ENCODE assay signal across 10 mouse cellular contexts in the genomic region with DNA sequence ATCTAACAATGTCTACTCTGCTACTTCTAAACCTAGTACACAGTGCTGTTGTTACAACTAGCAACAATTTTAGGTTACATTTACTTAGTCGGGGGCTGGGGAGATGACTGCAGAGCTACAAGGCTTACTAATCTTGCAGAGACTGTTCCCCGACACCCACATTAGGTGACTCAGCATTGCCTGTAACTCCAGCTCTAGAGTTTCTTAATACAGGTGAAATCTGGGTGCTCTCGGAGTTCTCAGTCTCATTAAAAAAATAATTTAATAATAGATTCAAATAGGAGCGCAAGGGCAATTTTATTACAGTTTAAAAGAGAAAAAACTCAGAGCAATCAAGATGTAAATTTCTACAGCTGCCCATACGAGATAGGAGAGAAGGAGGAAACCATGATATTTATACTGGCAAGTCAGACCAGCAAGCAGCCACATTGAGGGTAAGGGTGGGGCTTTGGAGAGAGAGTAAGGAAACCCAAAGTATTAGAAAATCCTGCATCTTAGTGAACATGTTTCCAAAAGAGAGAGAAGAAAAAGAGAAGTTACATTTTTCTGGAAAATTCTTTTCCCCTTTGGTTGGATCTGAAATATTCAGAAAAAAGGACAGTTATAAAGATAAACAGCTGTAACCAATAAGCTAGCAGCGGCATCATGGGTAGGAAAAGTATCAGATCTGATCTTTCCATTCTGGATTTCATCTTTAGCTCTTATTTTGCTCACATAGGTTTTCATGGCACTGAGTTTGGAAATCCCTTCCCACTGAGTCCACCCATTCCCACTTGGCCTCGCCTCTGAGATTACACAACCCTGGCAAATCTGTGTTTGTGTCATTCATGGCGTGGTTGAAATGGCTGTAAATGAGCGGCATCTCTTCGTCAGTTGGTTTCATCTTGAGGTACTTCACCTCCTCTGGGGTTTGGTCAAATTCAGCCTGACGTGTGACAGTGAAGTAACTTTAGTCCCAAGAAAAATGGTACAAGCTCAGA. TPM values are rescaled to one million over a fixed set of nuclear protein-coding genes. Genes with fewer than 3 reads are reported as not detected.
DNase-seq lines count a peak whose midpoint lies in the region; ATAC-seq and TF ChIP-seq lines count a peak whose summit lies in the region.
"Had no signal": no experiment of that assay in that cellular context is flagged by ENCODE, and none has a peak within 500 bp of the region (broad histone marks: within the 10 kb centered on the region; RNA-seq: fewer than 3 reads in every experiment).

No protein-coding gene starts in this region.

- H3K36me3 ChIP-seq in liver, embryonic 15.5 days (replicated peaks), result no peaks in the 10 kb centered on the region
- no peaks in the 10 kb centered on the region for H3K36me3 ChIP-seq in forebrain, embryonic 15.5 days
- H3K36me3 ChIP-seq in heart, embryonic 11.5 days (ENCODE audit: control insufficient read depth, insufficient read depth, low read length), result no peaks in the 10 kb centered on the region
- H3K36me3 ChIP-seq: heart, embryonic 13.5 days had no signal

- DNase-seq in 3134 (ENCODE audit: extremely low read depth, insufficient read length, low spot score) (peak; percentile 26), 3T3-L1 (ENCODE audit: low read depth, low spot score) (peak; percentile 66)
- no peak for DNase-seq in gastrocnemius, adult 2 months
- DNase-seq: adrenal gland, adult 2 months; cerebellum, adult 9-11 months had no signal

- intact Hi-C loops in gastrocnemius, adult 2 months (cut with DNase I), result no loop called here

- peak; percentile 87 for ATAC-seq in common myeloid progenitor, adult 5-6 weeks (replicated peaks; ENCODE audit: low read depth, poor library complexity, severe bottlenecking)
- peak; percentile 63 for ATAC-seq in liver, embryonic 15.5 days (ENCODE audit: insufficient read depth)
- no peak for ATAC-seq in forebrain, embryonic 15.5 days (replicated peaks)
- no peak for ATAC-seq in heart, embryonic 11.5 days (replicated peaks; ENCODE audit: insufficient number of reproducible peaks, low FRiP score, low TSS enrichment)

- no peaks in the 10 kb centered on the region for H3K9me3 ChIP-seq in liver, embryonic 15.5 days (replicated peaks)
- H3K9me3 ChIP-seq in forebrain, embryonic 15.5 days, result no peaks in the 10 kb centered on the region
- no peaks in the 10 kb centered on the region for H3K9me3 ChIP-seq in heart, embryonic 11.5 days (replicated peaks; ENCODE audit: control insufficient read depth, low read length)
- H3K9me3 ChIP-seq: heart, embryonic 13.5 days had no signal

- no peak for TF ChIP-seq CTCF in gastrocnemius, adult 2 months (IDR thresholded peaks at IDR 0.05)

- no peaks in the 10 kb centered on the region for H3K27me3 ChIP-seq in liver, embryonic 15.5 days
- H3K27me3 ChIP-seq in forebrain, embryonic 15.5 days, result no peaks in the 10 kb centered on the region
- H3K27me3 ChIP-seq in heart, embryonic 11.5 days (ENCODE audit: control insufficient read depth, insufficient read depth, low read length), result no peaks in the 10 kb centered on the region

- H3K4me1 ChIP-seq in liver, embryonic 15.5 days (replicated peaks), result peaks cover 19% of the 10 kb centered on the region
- no peaks in the 10 kb centered on the region for H3K4me1 ChIP-seq in forebrain, embryonic 15.5 days
- H3K4me1 ChIP-seq in heart, embryonic 11.5 days (ENCODE audit: control insufficient read depth, insufficient read depth, low read length), result no peaks in the 10 kb centered on the region
- H3K4me1 ChIP-seq: heart, embryonic 13.5 days had no signal

- H3K4me2 ChIP-seq in liver, embryonic 15.5 days, result peak overlapping the region; percentile 41
- no peak overlapping the region for H3K4me2 ChIP-seq in forebrain, embryonic 15.5 days (replicated peaks)
- no peak overlapping the region for H3K4me2 ChIP-seq in heart, embryonic 11.5 days
- H3K4me2 ChIP-seq: heart, embryonic 13.5 days had no signal

- H3K27ac ChIP-seq in liver, embryonic 15.5 days (replicated peaks), result no peak overlapping the region
- H3K27ac ChIP-seq in forebrain, embryonic 15.5 days (replicated peaks), result no peak overlapping the region
- no peak overlapping the region for H3K27ac ChIP-seq in heart, embryonic 11.5 days (ENCODE audit: low read depth, low read length)
- H3K27ac ChIP-seq in gastrocnemius, adult 2 months, result no peak overlapping the region
- H3K27ac ChIP-seq: heart, embryonic 13.5 days had no signal

- no peak overlapping the region for H3K4me3 ChIP-seq in liver, embryonic 15.5 days (replicated peaks)
- H3K4me3 ChIP-seq in forebrain, embryonic 15.5 days, result no peak overlapping the region
- H3K4me3 ChIP-seq in heart, embryonic 11.5 days (ENCODE audit: low read depth, low read length), result no peak overlapping the region
- no peak overlapping the region for H3K4me3 ChIP-seq in gastrocnemius, adult 2 months
- H3K4me3 ChIP-seq: heart, embryonic 13.5 days had no signal

- 29% methylated on average over 11 of the region's 11 CpGs for WGBS in liver, embryonic 15.5 days (ENCODE audit: insufficient replicate concordance)
- WGBS in forebrain, embryonic 15.5 days, result 86% methylated on average over 11 of the region's 11 CpGs
- WGBS in heart, embryonic 11.5 days (ENCODE audit: insufficient replicate concordance), result 78% methylated on average over 11 of the region's 11 CpGs

- no peak overlapping the region for H3K9ac ChIP-seq in liver, embryonic 15.5 days
- H3K9ac ChIP-seq in forebrain, embryonic 15.5 days (replicated peaks), result no peak overlapping the region
- H3K9ac ChIP-seq in heart, embryonic 11.5 days (ENCODE audit: low read depth, low read length), result no peak overlapping the region
- H3K9ac ChIP-seq: heart, embryonic 13.5 days had no signal

RNA-seq across cellular contexts. Expression of gene Metap1, which starts 6.1 kb away (rescaled TPM):
- total RNA-seq in common myeloid progenitor, adult 5-6 weeks (2017), result 48.5 and 61.1 TPM in 2 replicates
- polyA plus RNA-seq in liver, embryonic 15.5 days (2015; fragmentation: Nextera tagmentation; extraction: Ambion mirVana), result 20.8 and 22.1 TPM in 2 replicates
- 43.3 and 44.8 TPM in 2 replicates for polyA plus RNA-seq in forebrain, embryonic 15.5 days (2015; fragmentation: Nextera tagmentation; extraction: Ambion mirVana)
- polyA plus RNA-seq in heart, embryonic 11.5 days (2014; fragmentation: Nextera tagmentation; extraction: Ambion mirVana), result 48.0 and 49.1 TPM in 2 replicates
- total RNA-seq in gastrocnemius, adult 2 months (2021), result 10 to 100 TPM; 44.7 to 49.3 TPM

RNA-seq across cellular contexts. Expression of gene Eif4e, which starts 30.5 kb away (rescaled TPM):
- total RNA-seq in common myeloid progenitor, adult 5-6 weeks (2017), result 197 and 200 TPM in 2 replicates
- polyA plus RNA-seq in liver, embryonic 15.5 days (2015; fragmentation: Nextera tagmentation; extraction: Ambion mirVana), result 156 and 163 TPM in 2 replicates
- 360 and 371 TPM in 2 replicates for polyA plus RNA-seq in forebrain, embryonic 15.5 days (2015; fragmentation: Nextera tagmentation; extraction: Ambion mirVana)
- polyA plus RNA-seq in heart, embryonic 11.5 days (2014; fragmentation: Nextera tagmentation; extraction: Ambion mirVana), result 323 and 330 TPM in 2 replicates
- 100 to 1,000 TPM; 128 to 156 TPM for total RNA-seq in gastrocnemius, adult 2 months (2021)

RNA-seq across cellular contexts. Expression of gene Adh5, which starts 52.6 kb away (rescaled TPM):
- total RNA-seq in common myeloid progenitor, adult 5-6 weeks (2017), result 139 and 141 TPM in 2 replicates
- 119 and 142 TPM in 2 replicates for polyA plus RNA-seq in liver, embryonic 15.5 days (2015; fragmentation: Nextera tagmentation; extraction: Ambion mirVana)
- 257 and 268 TPM in 2 replicates for polyA plus RNA-seq in forebrain, embryonic 15.5 days (2015; fragmentation: Nextera tagmentation; extraction: Ambion mirVana)
- 166 and 176 TPM in 2 replicates for polyA plus RNA-seq in heart, embryonic 11.5 days (2014; fragmentation: Nextera tagmentation; extraction: Ambion mirVana)
- total RNA-seq in gastrocnemius, adult 2 months (2021), result 10 to 100 TPM; 51.8 to 60.6 TPM

Comparison
In these comparisons a context has a peak if more than half of its experiments do, and no peak if none do; other contexts are left out.
1. ATAC-seq: peak in common myeloid progenitor, adult 5-6 weeks (single experiment) and liver, embryonic 15.5 days (single experiment); none in forebrain, embryonic 15.5 days (single experiment) and heart, embryonic 11.5 days (single experiment).